Mouse (Mus musculus) CH12.LX (cell line): ENCODE measurements at regions not wholly inside any gene's neighbourhood (a gene's known extent, or its start where the extent isn't known, plus 50 kb on each side); places are given as distances from the start of the nearest gene placed in this dataset.
A peak's percentile ranks its signal among the peaks of the same experiment; 100 is the strongest.

Experiments
- DNase-seq: peaks from one replicate; pipeline ENCODE4 v3.0.0-alpha.2; 2013; ENCODE audit errors: extremely low read depth
- H3K27ac ChIP-seq: 2 replicates; pipeline ENCODE4 v1.5.1; 2012; ENCODE audit warnings: low read depth, mild to moderate bottlenecking, control low read depth, moderate library complexity; ENCODE audit not compliant: insufficient read depth
- H3K27me3 ChIP-seq: replicated peaks from 2 replicates; pipeline ENCODE3; 2012; ENCODE audit warnings: inconsistent platforms
- H3K36me3 ChIP-seq, 2 experiments: replicated peaks in 1 of 2; 2 replicates each; pipeline versions ENCODE3 to v1.6.1; 2012; ENCODE audit warnings: inconsistent platforms in 1 of 2, low read length in 1 of 2, mild to moderate bottlenecking in 1 of 2, mixed read lengths in 1 of 2, moderate library complexity in 1 of 2; ENCODE audit not compliant: control insufficient read depth in 1 of 2, insufficient read depth in 1 of 2
- H3K4me1 ChIP-seq, 2 experiments: 2 replicates each; pipeline ENCODE4 v1.6.1; 2012; ENCODE audit warnings: inconsistent platforms in 1 of 2, moderate library complexity in 1 of 2; ENCODE audit not compliant: insufficient read depth in 2 of 2, control insufficient read depth in 1 of 2
- H3K4me2 ChIP-seq: 2 replicates; pipeline ENCODE4 v1.6.1; 2012; ENCODE audit warnings: low read depth, mild to moderate bottlenecking, control low read depth; ENCODE audit not compliant: poor library complexity, insufficient read depth, severe bottlenecking
- H3K4me3 ChIP-seq, 3 experiments: fragments of 150-350 bp in 1 of 3; sonication (generic) in 1 of 3; replicated peaks in 1 of 3; 2 replicates each; pipeline versions ENCODE3 to v1.5.1; 2011 to 2012; ENCODE audit warnings: low read depth in 2 of 3, low read length in 2 of 3, mild to moderate bottlenecking in 2 of 3, moderate library complexity in 2 of 3, control low read depth in 1 of 3, improper control_type of control experiment in 1 of 3, inconsistent platforms in 1 of 3, mixed read lengths in 1 of 3; ENCODE audit not compliant: poor library complexity in 1 of 3
- H3K79me2 ChIP-seq: replicated peaks from 2 replicates; pipeline ENCODE4 v1.6.1; 2012; ENCODE audit warnings: mild to moderate bottlenecking, moderate library complexity; ENCODE audit not compliant: control insufficient read depth, poor library complexity, insufficient read depth, severe bottlenecking; ENCODE audit errors: extremely low read depth
- H3K9ac ChIP-seq: 2 replicates; pipeline ENCODE4 v1.6.1; 2012; ENCODE audit warnings: low read depth, mild to moderate bottlenecking, control low read depth, moderate library complexity; ENCODE audit not compliant: insufficient read depth
- H3K9me3 ChIP-seq: replicated peaks from 2 replicates; pipeline ENCODE3; 2012; ENCODE audit warnings: low read length, inconsistent platforms, mixed read lengths
- BHLHE40 ChIP-seq: IDR thresholded peaks from 2 replicates; pipeline ENCODE4 v1.6.1; 2011; ENCODE audit warnings: mild to moderate bottlenecking, low read depth, low read length, improper control_type of control experiment
- CHD2 ChIP-seq: IDR thresholded peaks from 2 replicates; pipeline ENCODE4 v1.6.1; 2011; ENCODE audit warnings: low read length, improper control_type of control experiment
- CTCF ChIP-seq, 2 experiments: IDR thresholded peaks in 1 of 2; conservative IDR thresholded peaks in 1 of 2; 2 replicates each; pipeline ENCODE4 v1.5.1; 2011 to 2012; ENCODE audit warnings: low read depth in 2 of 2, low read length in 2 of 2, improper control_type of control experiment in 1 of 2, inconsistent platforms in 1 of 2, mild to moderate bottlenecking in 1 of 2, moderate library complexity in 1 of 2
- E2F4 ChIP-seq: IDR thresholded peaks from 2 replicates; pipeline ENCODE4 v1.6.1; 2011; ENCODE audit warnings: low read depth, low read length, improper control_type of control experiment; ENCODE audit not compliant: insufficient replicate concordance
- ELF1 ChIP-seq: IDR thresholded peaks from 2 replicates; pipeline ENCODE4 v1.6.1; 2014; ENCODE audit warnings: low read depth, mild to moderate bottlenecking, inconsistent platforms, low read length, improper control_type of control experiment
- ETS1 ChIP-seq: conservative IDR thresholded peaks from 2 replicates; pipeline ENCODE4 v1.6.1; 2012; ENCODE audit warnings: low read depth, mild to moderate bottlenecking, inconsistent platforms, low read length, improper control_type of control experiment, moderate library complexity
- HCFC1 ChIP-seq: IDR thresholded peaks from 2 replicates; pipeline ENCODE4 v1.6.1; 2012; ENCODE audit warnings: low read depth, mild to moderate bottlenecking, inconsistent platforms, low read length, improper control_type of control experiment
- JUN ChIP-seq: IDR thresholded peaks from 2 replicates; pipeline ENCODE4 v1.6.1; 2011; ENCODE audit warnings: low read depth, mild to moderate bottlenecking, low read length, improper control_type of control experiment, moderate library complexity; ENCODE audit not compliant: insufficient read depth
- JUND ChIP-seq: conservative IDR thresholded peaks from 2 replicates; pipeline ENCODE4 v1.6.1; 2011; ENCODE audit warnings: low read depth, low read length, improper control_type of control experiment
- KAT2A ChIP-seq: IDR thresholded peaks from 2 replicates; pipeline ENCODE4 v1.6.1; 2012; ENCODE audit warnings: low read length, improper control_type of control experiment, inconsistent platforms; ENCODE audit not compliant: insufficient replicate concordance
- MAFK ChIP-seq: IDR thresholded peaks from 2 replicates; pipeline ENCODE4 v1.6.1; 2011; ENCODE audit warnings: low read length, improper control_type of control experiment; ENCODE audit not compliant: insufficient replicate concordance
- MAX ChIP-seq: IDR thresholded peaks from 2 replicates; pipeline ENCODE4 v1.6.1; 2011; ENCODE audit warnings: low read length, improper control_type of control experiment
- MAZ ChIP-seq: IDR thresholded peaks from 2 replicates; pipeline ENCODE4 v1.6.1; 2012; ENCODE audit warnings: low read depth, mild to moderate bottlenecking, inconsistent platforms, low read length, improper control_type of control experiment, moderate library complexity
- MEF2A ChIP-seq: IDR thresholded peaks from 2 replicates; pipeline ENCODE4 v1.6.1; 2014; ENCODE audit warnings: low read depth, mild to moderate bottlenecking, inconsistent platforms, low read length, improper control_type of control experiment, borderline replicate concordance
- MXI1 ChIP-seq: IDR thresholded peaks from 2 replicates; pipeline ENCODE4 v1.6.1; 2011; ENCODE audit warnings: mild to moderate bottlenecking, low read depth, low read length, improper control_type of control experiment
- MYC ChIP-seq: IDR thresholded peaks from 2 replicates; pipeline ENCODE4 v1.6.1; 2011; ENCODE audit warnings: low read depth, mild to moderate bottlenecking, improper control_type of control experiment, low read length
- NELFE ChIP-seq: IDR thresholded peaks from 2 replicates; pipeline ENCODE4 v1.6.1; 2011; ENCODE audit warnings: low read depth, low read length, improper control_type of control experiment
- PAX5 ChIP-seq: IDR thresholded peaks from 2 replicates; pipeline ENCODE4 v1.6.1; 2012; ENCODE audit warnings: low read length, inconsistent platforms, mixed read lengths
- POLR2A ChIP-seq: IDR thresholded peaks from 2 replicates; pipeline ENCODE4 v1.6.1; 2011; ENCODE audit warnings: low read depth, mild to moderate bottlenecking, improper control_type of control experiment, low read length
- RAD21 ChIP-seq: IDR thresholded peaks from 2 replicates; pipeline ENCODE4 v1.6.1; 2011; ENCODE audit warnings: low read depth, mild to moderate bottlenecking, low read length, improper control_type of control experiment, moderate library complexity
- RCOR1 ChIP-seq: conservative IDR thresholded peaks from 2 replicates; pipeline ENCODE4 v1.6.1; 2012; ENCODE audit warnings: low read depth, mild to moderate bottlenecking, inconsistent platforms, low read length, improper control_type of control experiment
- SIN3A ChIP-seq: IDR thresholded peaks from 2 replicates; pipeline ENCODE4 v1.6.1; 2012; ENCODE audit warnings: low read length, improper control_type of control experiment, inconsistent platforms
- SMC3 ChIP-seq: IDR thresholded peaks from 2 replicates; pipeline ENCODE4 v1.6.1; 2011; ENCODE audit warnings: low read depth, low read length, improper control_type of control experiment
- TBP ChIP-seq: conservative IDR thresholded peaks from 2 replicates; pipeline ENCODE4 v1.6.1; 2011; ENCODE audit warnings: low read depth, low read length, improper control_type of control experiment
- TCF12 ChIP-seq: IDR thresholded peaks from 2 replicates; pipeline ENCODE4 v1.6.1; 2014; ENCODE audit warnings: low read depth, mild to moderate bottlenecking, inconsistent platforms, low read length, improper control_type of control experiment
- USF1 ChIP-seq: IDR thresholded peaks from 2 replicates; pipeline ENCODE4 v1.6.1; 2014; ENCODE audit warnings: low read depth, mild to moderate bottlenecking, inconsistent platforms, low read length, improper control_type of control experiment
- USF2 ChIP-seq: conservative IDR thresholded peaks from 2 replicates; pipeline ENCODE4 v1.6.1; 2011; ENCODE audit warnings: low read depth, low read length, improper control_type of control experiment
- ZC3H11A ChIP-seq: IDR thresholded peaks from 2 replicates; pipeline ENCODE4 v1.6.1; 2012; ENCODE audit warnings: low read depth, mild to moderate bottlenecking, inconsistent platforms, low read length, improper control_type of control experiment
- ZKSCAN1 ChIP-seq: IDR thresholded peaks from 2 replicates; pipeline ENCODE4 v1.6.1; 2012; ENCODE audit warnings: low read depth, inconsistent platforms, low read length, improper control_type of control experiment, borderline replicate concordance
- ZMIZ1 ChIP-seq: IDR thresholded peaks from 2 replicates; pipeline ENCODE4 v1.6.1; 2012; ENCODE audit warnings: low read depth, mild to moderate bottlenecking, inconsistent platforms, low read length, improper control_type of control experiment
- ZNF384 ChIP-seq: IDR thresholded peaks from 2 replicates; pipeline ENCODE4 v1.6.1; 2012; ENCODE audit warnings: low read depth, low read length, improper control_type of control experiment, inconsistent platforms
- dilution Hi-C: fragments of 300-500 bp; cut with MboI; formaldehyde crosslinking; loops from 2 replicates; pipeline ENCODE4 v1.14.3; 2020; ENCODE audit warnings: low sequenced_read_pairs; ENCODE audit not compliant: extremely low pct_unique_long_range_greater_than_20kb, extremely low pct_ligation_motif_present
- in situ Hi-C: fragments of 300-500 bp; cut with MboI; formaldehyde crosslinking; loops from 3 replicates; pipeline ENCODE4 v1.14.3; 2019; ENCODE audit warnings: low sequenced_read_pairs, low pct_ligation_motif_present, low pct_unique_long_range_greater_than_20kb, mixed read lengths

- dilution Hi-C loops: no loop called here
- in situ Hi-C loops: no loop called here
- peak; percentile 52 for DNase-seq
- Histone ChIP-seq H3K4me1 (peaks cover 36 to 83% of the 10 kb centered on the region in 2 experiments), H3K27me3 (no peaks in the 10 kb centered on the region), H3K4me3 (no peak overlapping the region), H3K9ac (no peak overlapping the region; the same call in 1 of the 2 replicates), H3K9me3 (no peaks in the 10 kb centered on the region), H3K79me2 (no peaks in the 10 kb centered on the region), H3K4me2 (0 out of 2 replicates have a peak overlapping the region, but pooled peaks have one; percentile 4), H3K27ac (peak overlapping the region; percentile 91), H3K36me3 (no peaks in the 10 kb centered on the region)
- peak; percentile 85 for TF ChIP-seq MEF2A
- no peak for TF ChIP-seq NELFE
- no peak for TF ChIP-seq POLR2A
- TF ChIP-seq RCOR1: no peak
- peak; percentile 44; the same call in 1 of the 2 replicates for TF ChIP-seq BHLHE40
- peak; percentile 26; the same call in 1 of the 2 replicates for TF ChIP-seq TBP
- TF ChIP-seq JUN: no peak
- no peak for TF ChIP-seq MAZ
These were observed 352.9 kb downstream of the Nuak1 start for GRCm38 (mm10) chr10:84087528-84087927.

GRCm38 (mm10) chr10:84087929-84088328, 352.5 kb downstream of the Nuak1 start:
- Histone ChIP-seq H3K36me3 (no peaks in the 10 kb centered on the region), H3K4me2 (peak overlapping the region; percentile 8; the same call in 1 of the 2 replicates), H3K9me3 (no peaks in the 10 kb centered on the region), H3K79me2 (no peaks in the 10 kb centered on the region), H3K27me3 (no peaks in the 10 kb centered on the region), H3K4me1 (peaks cover 36 to 79% of the 10 kb centered on the region in 2 experiments), H3K27ac (peak overlapping the region; percentile 91), H3K4me3 (no peak overlapping the region), H3K9ac (no peak overlapping the region; the same call in 1 of the 2 replicates)
- DNase-seq: peak; percentile 77
- in situ Hi-C loops: no loop called here
- dilution Hi-C loops: no loop called here
- TF ChIP-seq USF2 (no peak), CTCF (conservative IDR thresholded peaks at IDR 0.05 in 1 of 2, IDR thresholded peaks at IDR 0.05 in 1 of 2; ENCODE audit: low read depth in 2 of 2, low read length in 2 of 2) (no peak), ZNF384 (no peak), JUN (peak; percentile 22; the same call in 1 of the 2 replicates), SMC3 (no peak), ETS1 (peak; percentile 63), USF1 (no peak), CHD2 (peak; percentile 53; the same call in 1 of the 2 replicates), BHLHE40 (no peak; the same call in 1 of the 2 replicates), ZMIZ1 (no peak), MAZ (no peak), JUND (0 out of 2 replicates have a peak, but pooled peaks have one; percentile 32), ZKSCAN1 (no peak), ZC3H11A (no peak), MYC (peak; percentile 77), TCF12 (peak; percentile 99), ELF1 (peak; percentile 50; the same call in 1 of the 2 replicates), NELFE (no peak; the same call in 1 of the 2 replicates), POLR2A (peak; percentile 39; the same call in 1 of the 2 replicates), MXI1 (no peak), PAX5 (no peak), MAFK (no peak), RAD21 (no peak), MEF2A (peak; percentile 61; the same call in 1 of the 2 replicates), E2F4 (no peak), MAX (no peak), HCFC1 (0 out of 2 replicates have a peak, but pooled peaks have one; percentile 24), RCOR1 (no peak), KAT2A (no peak), SIN3A (no peak; the same call in 1 of the 2 replicates)
